Mouse (Mus musculus) neutrophil, adult 5-6 weeks (primary cell): Measurements from ENCODE around the gene Nsun6. TPM values are rescaled to one million over a fixed set of nuclear protein-coding genes. Genes with fewer than 3 reads are reported as not detected.

Experiments
- ATAC-seq: fragments of 151-379, 151-347 bp; 2 replicates; pipeline ENCODE4 v1.8.0; 2017; ENCODE audit warnings: mild to moderate bottlenecking, moderate TSS enrichment; ENCODE audit not compliant: insufficient number of reproducible peaks, poor library complexity, low FRiP score, severe bottlenecking; ENCODE audit errors: extremely low read depth
- total RNA-seq: library from RNA; stranded (forward); fragments of 200-1000 nt; gene quantifications from 2 replicates; pipeline ENCODE4 v1.2.3, GENCODE M21; 2017

Gene Nsun6
- total RNA-seq, 1 experiment from 2014 or later: 27.2 TPM

DNA sequence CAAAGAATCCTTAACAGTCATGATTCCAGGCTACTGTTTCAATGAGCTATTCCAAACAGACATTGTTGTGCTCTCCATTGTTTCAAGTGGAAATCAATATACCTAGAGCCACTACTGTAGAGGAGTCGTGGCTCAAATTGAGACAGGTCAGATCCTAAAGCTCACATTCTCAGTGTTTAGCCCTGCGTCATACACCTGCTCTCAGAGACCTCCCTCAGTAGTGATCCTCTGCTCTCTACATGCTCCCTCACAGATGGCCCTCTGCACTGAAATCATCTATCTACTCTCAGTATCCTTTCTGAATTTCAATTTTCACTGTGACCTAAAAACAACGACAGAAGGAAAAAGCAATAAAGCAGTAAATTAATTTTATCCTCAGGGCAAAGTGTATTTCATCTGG, 47.3 kb downstream of the Nsun6 start:
- no peak for ATAC-seq

DNA sequence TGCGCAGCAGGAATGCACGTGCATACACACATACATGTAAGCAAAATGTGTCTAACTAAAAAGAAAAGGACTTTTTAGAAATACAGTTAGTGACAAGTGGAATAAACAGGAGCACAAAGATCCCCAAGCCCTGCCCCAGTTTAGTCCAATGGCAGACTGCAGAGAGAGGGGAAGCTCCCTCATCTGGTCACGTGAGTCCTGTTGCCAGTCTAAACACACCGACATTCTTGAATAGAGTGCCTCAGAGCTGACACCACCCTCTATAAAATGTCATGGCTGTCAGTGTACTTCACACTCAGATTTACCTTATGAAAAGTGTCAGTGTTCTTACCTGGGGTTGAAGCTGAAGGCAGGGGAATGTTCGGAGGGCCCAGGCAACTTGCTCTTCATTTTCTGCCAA, 57.0 kb downstream of the Nsun6 start:
- ATAC-seq: no peak

GRCm38 (mm10) chr2:14996036-14996435, 58.8 kb downstream of the Nsun6 start:
- no peak for ATAC-seq

GRCm38 (mm10) chr2:14992531-14992930, 62.3 kb downstream of the Nsun6 start:
- ATAC-seq: no peak

DNA sequence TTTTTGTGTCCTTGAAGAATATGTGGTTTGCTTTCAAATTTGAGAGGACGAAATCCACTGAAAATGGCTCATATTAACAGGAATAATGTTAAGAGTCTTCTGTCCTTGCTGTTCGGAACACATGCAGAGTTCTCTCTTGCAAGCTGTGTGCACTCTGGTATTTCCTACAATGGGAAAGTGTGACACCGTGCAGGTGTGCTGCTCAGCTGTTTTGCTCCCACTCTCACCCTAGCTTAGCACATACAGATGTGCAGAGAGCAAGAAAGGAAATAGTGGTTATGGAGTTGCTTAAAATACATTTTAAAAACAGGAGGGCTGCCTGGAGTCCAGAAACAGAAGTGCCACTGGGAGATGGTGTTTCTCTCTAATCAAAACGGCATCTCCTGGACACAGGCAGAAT, 65.5 kb downstream of the Nsun6 start:
- ATAC-seq: no peak

DNA sequence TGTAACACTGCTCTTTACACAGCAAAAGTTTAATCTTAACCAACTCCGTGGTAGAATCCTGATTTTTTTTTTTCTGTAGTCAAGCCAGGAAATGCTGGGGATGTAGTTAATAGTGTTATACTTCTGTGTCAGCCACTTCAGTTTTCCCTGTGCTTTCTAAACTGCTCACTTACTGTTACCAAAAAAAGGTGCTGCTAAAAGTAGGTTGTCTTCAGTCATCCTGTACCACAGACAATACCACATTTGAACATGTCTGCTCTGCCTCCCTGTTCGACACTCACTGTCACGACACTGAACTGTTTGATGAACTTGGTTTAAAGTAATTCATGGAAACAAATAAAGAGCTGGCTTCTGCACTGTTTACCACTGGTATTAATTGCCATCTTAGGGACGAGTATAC, 66.4 kb downstream of the Nsun6 start:
- ATAC-seq: no peak

DNA sequence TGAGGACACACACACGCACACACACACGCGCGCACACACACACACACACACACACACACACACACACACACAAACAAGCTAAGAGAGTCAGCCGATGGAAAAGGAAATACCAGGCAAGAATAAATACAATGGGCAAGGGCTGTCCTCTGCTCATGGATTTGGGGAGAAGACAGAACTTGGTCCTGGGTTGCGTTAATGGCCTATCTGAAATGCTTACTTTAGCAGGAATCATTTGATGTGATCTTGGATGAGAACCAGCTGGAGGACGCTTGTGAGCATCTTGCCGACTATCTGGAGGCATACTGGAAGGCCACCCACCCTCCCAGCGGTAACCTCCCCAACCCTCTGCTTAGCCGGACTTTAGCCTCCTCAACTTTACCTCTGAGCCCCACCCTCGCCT, 70.8 kb downstream of the Nsun6 start:
- no peak for ATAC-seq

- no peak for ATAC-seq
Measured at GRCm38 (mm10) chr2:14961493-14961892, 93.4 kb downstream of the Nsun6 start.

- no peak for ATAC-seq
Measured at GRCm38 (mm10) chr2:14960963-14961488, 93.8 kb downstream of the Nsun6 start.

GRCm38 (mm10) chr2:14953090-14953489, 101.8 kb downstream of the Nsun6 start:
- ATAC-seq: no peak

Other genes with a start within 250 kb of the Nsun6 start
- gene Arl5b, start 5.7 kb downstream of the Nsun6 start, total RNA-seq: 18.0 and 24.6 TPM in 2 replicates